Mouse (Mus musculus) stomach, postnatal 0 days (tissue): ENCODE measurements around the gene Irf2bp2.
A peak's percentile ranks its signal among the peaks of the same experiment; 100 is the strongest.

Source experiments
- CTCF ChIP-seq: IDR thresholded peaks from 2 replicates; pipeline ENCODE4 v1.5.1; 2016; ENCODE audit warnings: antibody characterized with exemption, low read depth, mild to moderate bottlenecking, moderate library complexity
- EP300 ChIP-seq: optimal IDR thresholded peaks from 2 replicates; pipeline ENCODE3; 2016; ENCODE audit warnings: antibody characterized with exemption

DNA sequence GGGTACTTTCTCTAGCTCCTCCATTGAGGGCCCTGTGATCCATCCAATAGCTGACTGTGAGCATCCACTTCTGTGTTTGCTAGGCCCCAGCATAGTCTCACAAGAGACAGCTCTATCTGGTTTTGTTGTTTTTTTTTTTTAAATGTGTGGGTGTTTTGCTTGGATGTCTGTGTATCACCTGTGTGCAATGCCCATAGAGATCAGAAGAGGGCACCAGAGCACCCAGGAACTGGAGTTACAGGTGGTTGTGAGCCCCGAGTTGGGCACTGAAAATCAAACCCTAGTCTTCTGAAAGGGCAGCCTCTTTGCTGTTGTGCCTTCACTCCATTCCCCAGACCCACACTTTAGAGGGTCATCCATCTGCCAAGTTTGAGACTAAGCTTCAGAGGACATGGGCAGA, 13.7 kb downstream of the Irf2bp2 start:
- peak; percentile 38 for TF ChIP-seq CTCF
- no peak for TF ChIP-seq EP300
